Mouse (Mus musculus) stomach, embryonic 16.5 days (tissue): ENCODE data around the gene Tecta. TPM values are rescaled to one million over a fixed set of nuclear protein-coding genes. Genes with fewer than 3 reads are reported as not detected.

Source experiments
- ATAC-seq: fragments of 200-750 bp; cut with Nextera tagmentation; 2 replicates; pipeline ENCODE4 v1.8.0; 2017; ENCODE audit warnings: moderate number of reproducible peaks, moderate TSS enrichment; ENCODE audit not compliant: insufficient read depth, low FRiP score
- H3K27ac ChIP-seq: fragments of 300-500 bp; sonication (generic); 2 replicates; pipeline ENCODE4 v1.5.1; 2014; ENCODE audit warnings: low read length
- H3K27me3 ChIP-seq: fragments of 300-500 bp; sonication (generic); 2 replicates; pipeline ENCODE4 v1.6.1; 2014; ENCODE audit warnings: low read length, control low read depth, mixed read lengths; ENCODE audit not compliant: control insufficient read depth, insufficient read depth
- H3K36me3 ChIP-seq: fragments of 300-500 bp; sonication (generic); 2 replicates; pipeline ENCODE4 v1.6.1; 2014; ENCODE audit warnings: low read length; ENCODE audit not compliant: control insufficient read depth, insufficient read depth
- H3K4me1 ChIP-seq: fragments of 300-500 bp; sonication (generic); 2 replicates; pipeline ENCODE4 v1.6.1; 2014; ENCODE audit warnings: low read length, control low read depth, mixed read lengths; ENCODE audit not compliant: control insufficient read depth, insufficient read depth
- H3K4me2 ChIP-seq: fragments of 300-500 bp; sonication (generic); 2 replicates; pipeline ENCODE4 v1.6.1; 2014; ENCODE audit warnings: low read depth, low read length, mixed read lengths
- H3K4me3 ChIP-seq: fragments of 300-500 bp; sonication (generic); replicated peaks from 2 replicates; pipeline ENCODE4 v1.5.1; 2014; ENCODE audit warnings: mild to moderate bottlenecking, low read length
- H3K9ac ChIP-seq: fragments of 300-500 bp; sonication (generic); 2 replicates; pipeline ENCODE4 v1.6.1; 2014; ENCODE audit warnings: low read length
- H3K9me3 ChIP-seq: fragments of 300-500 bp; sonication (generic); replicated peaks from 2 replicates; pipeline ENCODE4 v1.6.1; 2016; ENCODE audit warnings: low read length, control low read depth; ENCODE audit not compliant: control insufficient read depth
- WGBS: fragments of 180-500 bp; shearing (Covaris S2); extraction: QIAGEN DNeasy Blood & Tissue Kit; methylation state at CpG from one replicate; pipeline ENCODE4 v1.1.7; 2014; 5-methylcytosine and 5-hydroxymethylcytosine counted together
- polyA plus RNA-seq: library from polyadenylated mRNA; unstranded; fragments of >200 nt; fragmentation: Nextera tagmentation; extraction: Ambion mirVana; gene quantifications from 2 replicates; pipeline ENCODE4 v1.2.1, GENCODE M21; 2015

Tecta gene
- polyA plus RNA-seq, 1 experiment from 2014 or later: 0.88 TPM

GRCm38 (mm10) chr9:42320616-42321015 lies 79.1 kb downstream of the Tecta start:
- ATAC-seq: no peak
- Histone ChIP-seq H3K9ac (no peak overlapping the region), H3K36me3 (no peaks in the 10 kb centered on the region), H3K9me3 (no peaks in the 10 kb centered on the region), H3K4me2 (no peak overlapping the region), H3K27ac (no peak overlapping the region), H3K4me3 (no peak overlapping the region), H3K27me3 (peaks cover 8% of the 10 kb centered on the region; the same call in 1 of the 2 replicates), H3K4me1 (peaks cover 4% of the 10 kb centered on the region)
- WGBS: 93% methylated on average over 7 of the region's 7 CpGs

GRCm38 (mm10) chr9:42318455-42318987 lies 81.2 kb downstream of the Tecta start:
- no peak overlapping the region for H3K4me3 ChIP-seq
- no peak overlapping the region for H3K27ac ChIP-seq
- WGBS: 80% methylated on average over 9 of the region's 9 CpGs
- ATAC-seq: no peak
- no peaks in the 10 kb centered on the region for H3K9me3 ChIP-seq
- peaks cover 5% of the 10 kb centered on the region for H3K4me1 ChIP-seq
- H3K36me3 ChIP-seq: no peaks in the 10 kb centered on the region
- H3K4me2 ChIP-seq: no peak overlapping the region
- H3K9ac ChIP-seq: no peak overlapping the region
- H3K27me3 ChIP-seq: no peaks in the 10 kb centered on the region

DNA sequence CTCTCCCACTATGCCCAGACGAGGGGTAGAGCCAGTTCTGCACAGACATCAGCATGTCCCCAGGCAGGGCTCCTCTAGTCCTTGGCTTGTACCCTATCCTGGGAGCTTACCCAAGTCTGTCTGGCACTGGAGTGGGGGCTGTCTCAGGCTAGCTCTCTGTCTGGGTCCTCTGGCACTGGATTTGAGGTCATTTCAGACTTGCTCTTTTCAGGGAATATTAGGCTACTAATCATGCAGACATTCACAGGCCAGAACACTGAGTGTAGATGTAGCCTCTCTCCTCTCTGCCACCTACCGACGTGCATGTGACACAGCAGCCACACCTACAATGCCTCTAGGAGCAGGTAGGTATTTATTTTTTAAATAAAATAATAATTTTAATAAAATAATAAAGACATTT lies 82.4 kb downstream of the Tecta start:
- WGBS: 51% methylated on average over 3 of the region's 3 CpGs
- H3K4me3 ChIP-seq: no peak overlapping the region
- H3K9me3 ChIP-seq: no peaks in the 10 kb centered on the region
- ATAC-seq: no peak
- H3K9ac ChIP-seq: no peak overlapping the region
- no peak overlapping the region for H3K27ac ChIP-seq
- no peaks in the 10 kb centered on the region for H3K27me3 ChIP-seq
- peaks cover 5% of the 10 kb centered on the region for H3K4me1 ChIP-seq
- no peaks in the 10 kb centered on the region for H3K36me3 ChIP-seq
- H3K4me2 ChIP-seq: no peak overlapping the region

GRCm38 (mm10) chr9:42315816-42316215 lies 83.9 kb downstream of the Tecta start:
- Histone ChIP-seq H3K4me1 (peaks cover 5% of the 10 kb centered on the region), H3K9ac (no peak overlapping the region), H3K27ac (no peak overlapping the region; the same call in 1 of the 2 replicates), H3K36me3 (no peaks in the 10 kb centered on the region), H3K27me3 (no peaks in the 10 kb centered on the region), H3K4me2 (no peak overlapping the region), H3K9me3 (no peaks in the 10 kb centered on the region), H3K4me3 (no peak overlapping the region)
- peak; percentile 79; the same call in 1 of the 2 replicates for ATAC-seq
- WGBS: 49% methylated on average over 3 of the region's 3 CpGs

DNA sequence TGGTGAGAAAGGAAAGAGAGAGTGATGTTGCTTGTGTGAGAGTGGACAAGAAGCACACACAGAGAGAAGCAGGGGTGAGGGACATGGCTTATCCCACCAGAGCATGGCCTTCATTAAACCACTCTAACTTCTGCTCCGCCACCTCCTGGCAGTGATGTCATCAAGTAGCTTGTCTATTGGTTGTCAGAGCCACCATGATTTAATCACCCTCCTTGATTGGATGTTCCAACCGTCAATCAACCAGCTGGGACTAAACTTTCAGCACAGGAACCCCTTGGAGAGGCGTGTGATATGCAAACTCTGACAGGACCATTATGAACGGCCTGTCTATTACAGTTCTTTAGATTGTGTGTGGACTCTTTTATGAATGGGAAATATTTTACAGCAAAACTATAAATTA lies 84.8 kb downstream of the Tecta start:
- Histone ChIP-seq H3K9me3 (no peaks in the 10 kb centered on the region), H3K9ac (no peak overlapping the region), H3K4me2 (no peak overlapping the region), H3K4me3 (no peak overlapping the region), H3K36me3 (no peaks in the 10 kb centered on the region), H3K4me1 (peaks cover 5% of the 10 kb centered on the region), H3K27ac (no peak overlapping the region), H3K27me3 (no peaks in the 10 kb centered on the region)
- WGBS: 62% methylated on average over 4 of the region's 4 CpGs
- no peak for ATAC-seq

DNA sequence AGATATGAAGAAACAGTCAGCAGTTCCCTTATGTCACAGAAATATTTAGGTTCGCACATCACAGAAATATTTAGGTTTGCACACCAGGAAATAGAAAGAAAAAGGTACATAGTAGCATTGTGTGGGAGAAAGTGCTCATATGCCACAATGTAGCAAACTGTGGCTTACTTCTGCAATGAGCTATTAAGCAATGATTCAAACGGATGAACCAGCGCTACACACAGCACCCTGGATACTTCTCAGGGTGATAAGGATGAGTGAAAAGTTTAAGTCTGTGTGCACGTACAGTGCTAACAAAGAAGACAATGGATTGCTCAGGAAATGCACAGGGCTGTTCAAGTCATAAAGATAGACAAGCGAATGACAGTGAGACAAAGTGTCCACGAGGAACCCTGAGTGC lies 85.3 kb downstream of the Tecta start:
- Histone ChIP-seq H3K27me3 (no peaks in the 10 kb centered on the region), H3K4me1 (peaks cover 5% of the 10 kb centered on the region), H3K4me2 (no peak overlapping the region), H3K4me3 (no peak overlapping the region), H3K9me3 (no peaks in the 10 kb centered on the region), H3K36me3 (no peaks in the 10 kb centered on the region), H3K9ac (no peak overlapping the region), H3K27ac (no peak overlapping the region)
- no peak for ATAC-seq
- WGBS: 74% methylated on average over 6 of the region's 6 CpGs

- no peak for ATAC-seq
- H3K27me3 ChIP-seq: no peaks in the 10 kb centered on the region
- no peak overlapping the region for H3K4me2 ChIP-seq
- 11% methylated on average over 3 of the region's 3 CpGs for WGBS
- H3K36me3 ChIP-seq: no peaks in the 10 kb centered on the region
- no peak overlapping the region for H3K27ac ChIP-seq
- no peaks in the 10 kb centered on the region for H3K9me3 ChIP-seq
- H3K9ac ChIP-seq: no peak overlapping the region
- H3K4me3 ChIP-seq: no peak overlapping the region
- peaks cover 5% of the 10 kb centered on the region for H3K4me1 ChIP-seq
Measured at GRCm38 (mm10) chr9:42313872-42314271, 85.9 kb downstream of the Tecta start.

- WGBS: 87% methylated on average over 3 of the region's 3 CpGs
Measured at GRCm38 (mm10) chr9:42311311-42311710, 88.4 kb downstream of the Tecta start.

DNA sequence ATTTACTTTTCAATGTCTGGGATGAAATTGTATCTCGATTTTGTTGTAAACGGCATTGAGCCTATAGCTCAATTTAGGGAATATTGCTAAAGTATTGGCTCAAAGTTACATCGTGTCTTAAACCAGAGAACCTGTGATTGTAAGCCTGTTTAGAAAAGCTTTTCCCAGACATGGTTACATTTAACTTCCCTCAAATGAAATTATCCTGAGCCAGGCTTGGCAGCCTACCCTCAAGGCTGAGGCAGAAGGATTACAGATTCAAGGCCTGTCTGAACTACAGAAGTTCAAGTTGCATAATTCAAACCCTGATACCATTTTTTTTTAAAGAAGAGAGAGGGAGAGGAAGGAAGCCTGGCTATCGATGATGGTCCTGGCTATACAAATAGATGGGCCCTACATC lies 95.8 kb downstream of the Tecta start:
- Histone ChIP-seq H3K4me2 (no peak overlapping the region), H3K4me1 (no peaks in the 10 kb centered on the region), H3K27ac (no peak overlapping the region), H3K4me3 (no peak overlapping the region), H3K36me3 (no peaks in the 10 kb centered on the region), H3K9me3 (no peaks in the 10 kb centered on the region), H3K9ac (no peak overlapping the region), H3K27me3 (no peaks in the 10 kb centered on the region)
- no peak for ATAC-seq
- WGBS: 89% methylated on average over 4 of the region's 4 CpGs

More at GRCm38 (mm10) chr9:42311311-42311710, 88.4 kb downstream of the Tecta start:
- no peaks in the 10 kb centered on the region for H3K9me3 ChIP-seq
- H3K4me1 ChIP-seq: peaks cover 5% of the 10 kb centered on the region
- H3K27ac ChIP-seq: no peak overlapping the region
- no peaks in the 10 kb centered on the region for H3K36me3 ChIP-seq
- no peak overlapping the region for H3K4me3 ChIP-seq
- no peak overlapping the region for H3K9ac ChIP-seq
- ATAC-seq: no peak
- no peaks in the 10 kb centered on the region for H3K27me3 ChIP-seq
- no peak overlapping the region for H3K4me2 ChIP-seq
